Mouse (Mus musculus) heart, postnatal 0 days (tissue): ENCODE data around the gene Olfr1175-ps.

ENCODE experiments used
- CTCF ChIP-seq: IDR thresholded peaks from 2 replicates; pipeline ENCODE4 v1.5.1; 2016; ENCODE audit warnings: antibody characterized with exemption, control low read depth, low read depth
- EP300 ChIP-seq: IDR thresholded peaks from 2 replicates; pipeline ENCODE4 v1.6.1; 2016; ENCODE audit warnings: antibody characterized with exemption, low read depth

DNA sequence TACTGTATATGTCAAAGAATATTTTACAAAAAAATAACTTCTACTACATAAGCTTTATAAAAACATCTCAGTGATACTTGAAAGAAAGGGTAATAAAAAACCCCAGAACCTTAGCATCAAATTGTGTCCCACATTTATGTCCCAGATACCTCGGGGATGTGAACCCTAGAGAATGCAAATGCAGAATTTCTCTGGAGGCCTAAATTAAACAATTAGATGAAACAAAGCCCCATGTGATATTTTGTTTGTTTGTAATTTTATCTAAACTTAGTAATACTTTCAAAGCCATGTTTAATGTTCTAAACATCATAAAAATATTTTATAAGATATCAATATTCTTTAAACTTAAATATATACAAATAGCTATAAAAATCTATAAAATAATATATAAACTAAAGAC, 19.4 kb upstream of the Olfr1175-ps start, which contains the start of gene Olfr1177-ps:
- no peak for TF ChIP-seq EP300
- TF ChIP-seq CTCF: no peak
